Mouse (Mus musculus) gastrocnemius, adult 2 months (tissue): ENCODE data around the gene Wscd2. TPM values are rescaled to one million over a fixed set of nuclear protein-coding genes. Genes with fewer than 3 reads are reported as not detected.

ENCODE experiments used
- DNase-seq: peaks from one replicate; pipeline ENCODE4 v3.0.0; 2022
- H3K27ac ChIP-seq: fragments of 200-600 bp; 2 replicates; pipeline ENCODE4 v1.8.1; 2022; ENCODE audit warnings: mild to moderate bottlenecking
- H3K4me3 ChIP-seq: fragments of 200-600 bp; 2 replicates; pipeline ENCODE4 v1.8.1; 2022; ENCODE audit warnings: mild to moderate bottlenecking, moderate library complexity
- CTCF ChIP-seq: fragments of 200-600 bp; IDR thresholded peaks from 2 replicates; pipeline ENCODE4 v1.8.1; 2022; ENCODE audit warnings: antibody characterized with exemption, mild to moderate bottlenecking, moderate library complexity
- intact Hi-C: fragments of 180-260 bp; cut with DNase I; formaldehyde crosslinking; loops from one replicate; pipeline ENCODE4 v1.15.1; 2025
- total RNA-seq, 2 experiments: library from RNA; stranded (reverse); gene quantifications; 2 replicates each; pipeline ENCODE4 v1.2.3; 2021

Wscd2 gene
- total RNA-seq, 2 experiments from 2014 or later = 0.08 to 0.36 TPM

GRCm38 (mm10) chr5:113638055-113638454 is 147.9 kb downstream of the Wscd2 start:
- TF ChIP-seq CTCF = no peak
- Histone ChIP-seq H3K4me3 (no peak overlapping the region), H3K27ac (peak overlapping the region; percentile 51)
- DNase-seq = peak; percentile 17
- intact Hi-C loops = no loop called here

GRCm38 (mm10) chr5:113639126-113639525 is 149.0 kb downstream of the Wscd2 start:
- intact Hi-C loops = no loop called here
- no peak for DNase-seq
- Histone ChIP-seq H3K27ac (no peak overlapping the region), H3K4me3 (no peak overlapping the region)
- no peak for TF ChIP-seq CTCF

Other genes starting within 250 kb of the Wscd2 start
- gene Sgsm1, start 179.5 kb upstream of the Wscd2 start, total RNA-seq = under 1 TPM; 0.23 to 0.47 TPM
- not detected for gene Aym1, start 133.0 kb upstream of the Wscd2 start, total RNA-seq
- 10 to 100 TPM; 10.8 to 17.1 TPM for gene Cmklr1, start 160.1 kb downstream of the Wscd2 start, total RNA-seq
- gene 1700069L16Rik, start 234.4 kb downstream of the Wscd2 start, total RNA-seq = not detected
- 1 to 10 TPM; 7.1 to 7.8 TPM for gene Ficd, start 245.5 kb downstream of the Wscd2 start, total RNA-seq